Mouse (Mus musculus) kidney, adult 2 months (tissue): Measurements from ENCODE around the gene Tarbp1.

Experiments
- CTCF ChIP-seq: fragments of 200-500 bp; conservative IDR thresholded peaks from 2 replicates; pipeline ENCODE4 v1.5.1; 2011; ENCODE audit warnings: low read depth, mild to moderate bottlenecking, control low read depth, low read length, moderate library complexity, mixed read lengths; ENCODE audit not compliant: insufficient read depth, insufficient read length
- POLR2A ChIP-seq: fragments of 200-500 bp; IDR thresholded peaks from one replicate; pipeline ENCODE4 v1.6.1; 2011; ENCODE audit warnings: low read depth, low read length, control low read depth

DNA sequence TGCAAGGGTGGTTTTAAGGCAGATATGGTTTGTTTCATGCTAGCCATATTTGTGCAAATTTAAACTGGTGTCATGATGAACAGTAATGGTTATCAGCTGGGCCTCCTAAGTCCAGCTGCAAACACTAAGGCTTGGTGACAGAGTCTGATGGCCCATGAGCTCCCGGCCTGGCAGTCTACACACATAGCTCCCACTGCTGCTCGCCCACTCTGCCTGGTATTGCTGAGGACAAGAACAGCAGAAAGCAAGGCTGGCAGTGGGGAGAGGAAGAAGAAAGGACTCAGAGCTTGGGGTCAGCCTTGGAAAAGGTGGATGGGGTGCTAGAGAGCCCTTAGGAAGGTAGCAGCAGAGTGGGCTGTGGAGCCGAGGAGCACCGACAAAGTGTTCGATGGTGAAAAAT, 45.2 kb downstream of the Tarbp1 start:
- TF ChIP-seq POLR2A (no peak), CTCF (no peak)
